Mouse (Mus musculus) forebrain, embryonic 15.5 days (tissue): ENCODE data around the gene Htr6. TPM values are rescaled to one million over a fixed set of nuclear protein-coding genes. Genes with fewer than 3 reads are reported as not detected.

ENCODE experiments used
- ATAC-seq: fragments of 200-750 bp; cut with Nextera tagmentation; replicated peaks from 2 replicates; pipeline ENCODE4 v1.8.0; 2017; ENCODE audit warnings: mild to moderate bottlenecking, moderate TSS enrichment, moderate library complexity
- H3K27ac ChIP-seq: fragments of 300-500 bp; sonication (generic); replicated peaks from 2 replicates; pipeline ENCODE4 v1.5.1; 2015; ENCODE audit warnings: mild to moderate bottlenecking, inconsistent platforms
- H3K27me3 ChIP-seq: fragments of 300-500 bp; sonication (generic); 2 replicates; pipeline ENCODE4 v1.6.1; 2015; ENCODE audit warnings: inconsistent platforms
- H3K36me3 ChIP-seq: fragments of 300-500 bp; sonication (generic); 2 replicates; pipeline ENCODE4 v1.6.1; 2015; ENCODE audit warnings: mild to moderate bottlenecking, inconsistent platforms
- H3K4me1 ChIP-seq: fragments of 300-500 bp; sonication (generic); 2 replicates; pipeline ENCODE4 v1.6.1; 2015; ENCODE audit warnings: inconsistent platforms
- H3K4me2 ChIP-seq: fragments of 300-500 bp; sonication (generic); replicated peaks from 2 replicates; pipeline ENCODE4 v1.6.1; 2015; ENCODE audit warnings: mild to moderate bottlenecking, inconsistent platforms
- H3K4me3 ChIP-seq: fragments of 300-500 bp; sonication (generic); 2 replicates; pipeline ENCODE4 v1.5.1; 2015; ENCODE audit warnings: mild to moderate bottlenecking, inconsistent platforms
- H3K9ac ChIP-seq: fragments of 300-500 bp; sonication (generic); replicated peaks from 2 replicates; pipeline ENCODE4 v1.6.1; 2015; ENCODE audit warnings: mild to moderate bottlenecking, inconsistent platforms
- H3K9me3 ChIP-seq: fragments of 300-500 bp; sonication (generic); 2 replicates; pipeline ENCODE4 v1.6.1; 2016; ENCODE audit warnings: inconsistent platforms
- WGBS: fragments of 180-500 bp; shearing (Covaris S2); methylation state at CpG from one replicate; pipeline ENCODE4 v1.1.7; 2015; ENCODE audit warnings: mixed read lengths; 5-methylcytosine and 5-hydroxymethylcytosine counted together
- polyA plus RNA-seq: library from polyadenylated mRNA; unstranded; fragments of >200 nt; fragmentation: Nextera tagmentation; extraction: Ambion mirVana; gene quantifications from 2 replicates; pipeline ENCODE4 v1.2.1, GENCODE M21; 2015

Htr6 gene
- 0.28 and 0.37 TPM in 2 replicates for polyA plus RNA-seq

DNA sequence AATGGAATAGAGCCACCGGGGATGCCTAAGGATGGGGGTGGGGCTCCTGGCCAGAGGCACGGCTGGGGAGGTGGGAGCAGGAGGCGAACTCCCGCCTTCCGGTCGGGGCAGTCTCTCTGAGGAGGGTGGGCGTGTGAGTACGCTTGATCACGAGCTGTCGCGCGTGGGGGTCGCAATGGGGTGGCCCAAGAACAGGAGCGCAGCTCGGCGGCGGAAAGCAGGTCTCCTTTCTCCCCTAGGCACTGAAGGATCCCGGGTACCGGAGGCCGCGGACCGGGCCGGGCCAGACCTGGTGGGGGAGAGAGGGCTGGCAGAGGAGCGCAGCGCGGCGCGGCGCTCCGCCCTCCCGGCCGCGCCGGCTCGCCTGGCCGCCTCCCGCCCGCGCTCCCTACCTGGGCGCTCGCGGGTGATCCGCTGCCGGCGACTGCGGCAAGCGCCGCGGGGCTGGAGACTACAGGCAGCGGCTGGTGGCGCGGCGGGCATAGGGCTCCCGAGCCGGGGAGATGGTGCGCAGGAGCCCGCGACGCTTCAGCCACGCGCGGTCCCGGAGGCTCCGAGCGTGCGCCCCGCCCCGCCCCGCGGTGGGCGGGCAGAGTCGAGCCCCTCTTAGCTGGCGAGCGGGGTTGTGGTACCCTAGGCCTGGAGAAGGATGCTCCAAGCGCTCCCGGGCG lies at the start of gene Htr6:
Gene Htr6 (minus strand): TSS at position 530 of the 671 bp plus-strand sequence.
- Histone ChIP-seq H3K9me3 (no peaks in the 10 kb centered on the region), H3K4me2 (peak within 1 kb of the TSS; percentile 76), H3K4me3 (peak within 1 kb of the TSS; percentile 58), H3K27ac (no peak within 1 kb of the TSS), H3K4me1 (peaks cover 18% of the 10 kb centered on the region), H3K9ac (peak within 1 kb of the TSS; percentile 48), H3K36me3 (no peaks in the 10 kb centered on the region), H3K27me3 (peaks cover 41% of the 10 kb centered on the region)
- ATAC-seq: peak; percentile 55
- WGBS: under 1% methylated on average over 51 of the region's 77 CpGs

GRCm38 (mm10) chr4:139124940-139125339 lies 49.6 kb upstream of the Htr6 start:
- no peak overlapping the region for H3K4me2 ChIP-seq
- H3K4me1 ChIP-seq: peaks cover 17% of the 10 kb centered on the region
- H3K9ac ChIP-seq: no peak overlapping the region
- WGBS: 90% methylated on average over 6 of the region's 6 CpGs
- no peak overlapping the region for H3K4me3 ChIP-seq
- no peaks in the 10 kb centered on the region for H3K36me3 ChIP-seq
- no peak for ATAC-seq
- no peak overlapping the region for H3K27ac ChIP-seq
- H3K27me3 ChIP-seq: no peaks in the 10 kb centered on the region
- H3K9me3 ChIP-seq: no peaks in the 10 kb centered on the region

GRCm38 (mm10) chr4:139122557-139122956 lies 47.2 kb upstream of the Htr6 start:
- Histone ChIP-seq H3K4me3 (no peak overlapping the region), H3K9me3 (no peaks in the 10 kb centered on the region), H3K9ac (no peak overlapping the region), H3K36me3 (no peaks in the 10 kb centered on the region), H3K27me3 (no peaks in the 10 kb centered on the region), H3K27ac (no peak overlapping the region), H3K4me2 (no peak overlapping the region), H3K4me1 (no peaks in the 10 kb centered on the region)
- no peak for ATAC-seq
- 93% methylated on average over 4 of the region's 4 CpGs for whole genome bisulfite sequencing

DNA sequence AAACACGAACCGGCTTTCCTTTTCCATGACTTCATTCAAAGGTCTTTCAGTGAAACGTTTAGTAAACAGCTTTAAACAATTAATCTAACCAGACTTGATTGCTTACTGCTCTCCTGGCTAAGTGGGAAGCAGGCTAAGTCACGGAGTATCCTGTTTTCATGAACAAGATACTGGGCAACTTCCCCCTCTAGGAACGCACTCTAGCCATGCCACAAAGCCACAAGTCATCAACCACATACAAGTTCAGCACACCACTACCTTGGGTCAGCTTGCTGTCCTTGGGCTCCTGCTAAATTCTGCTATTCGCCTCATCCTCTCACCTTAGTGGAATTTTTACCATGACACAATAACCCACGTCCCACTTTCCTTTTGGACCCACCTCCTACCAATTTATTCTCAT lies 45.6 kb upstream of the Htr6 start:
- Histone ChIP-seq H3K27ac (no peak overlapping the region), H3K4me1 (peaks cover 8% of the 10 kb centered on the region), H3K4me3 (no peak overlapping the region), H3K9me3 (no peaks in the 10 kb centered on the region), H3K4me2 (no peak overlapping the region), H3K36me3 (no peaks in the 10 kb centered on the region), H3K27me3 (no peaks in the 10 kb centered on the region), H3K9ac (no peak overlapping the region)
- 79% methylated on average over 7 of the region's 7 CpGs for WGBS
- no peak for ATAC-seq

DNA sequence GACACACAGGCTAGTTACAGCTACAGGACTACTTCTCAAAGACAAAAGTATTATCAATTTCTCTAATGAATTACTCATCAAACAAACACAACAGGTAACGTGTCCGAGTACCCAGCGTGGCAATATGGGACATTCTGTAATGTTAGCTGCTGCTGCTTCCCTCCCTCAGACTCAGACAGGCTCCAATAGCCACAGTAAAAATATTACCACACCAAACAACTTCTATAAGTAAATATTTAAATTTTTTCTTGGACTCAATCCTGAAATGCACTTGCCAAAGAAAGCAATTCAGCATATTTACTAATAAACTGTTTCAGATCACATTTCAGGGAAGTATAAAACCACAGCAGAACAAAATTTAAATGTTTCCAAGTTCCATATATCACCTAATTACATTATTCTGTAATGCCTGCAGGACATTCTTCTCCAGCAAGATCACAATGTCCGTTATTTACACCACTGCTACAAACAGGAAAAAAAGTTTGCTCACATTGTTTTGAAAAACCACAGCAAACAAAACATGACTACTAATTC lies 45.0 kb upstream of the Htr6 start:
- no peaks in the 10 kb centered on the region for H3K36me3 ChIP-seq
- no peak overlapping the region for H3K4me2 ChIP-seq
- no peak overlapping the region for H3K9ac ChIP-seq
- no peaks in the 10 kb centered on the region for H3K9me3 ChIP-seq
- no peaks in the 10 kb centered on the region for H3K27me3 ChIP-seq
- 83% methylated on average over 4 of the region's 4 CpGs for WGBS
- H3K4me3 ChIP-seq: no peak overlapping the region
- no peak overlapping the region for H3K27ac ChIP-seq
- ATAC-seq: no peak
- peaks cover 9% of the 10 kb centered on the region for H3K4me1 ChIP-seq

- H3K4me1 ChIP-seq: peaks cover 15% of the 10 kb centered on the region
- no peak overlapping the region for H3K9ac ChIP-seq
- no peaks in the 10 kb centered on the region for H3K9me3 ChIP-seq
- ATAC-seq: peak; percentile 55
- no peaks in the 10 kb centered on the region for H3K36me3 ChIP-seq
- H3K27ac ChIP-seq: no peak overlapping the region
- H3K4me2 ChIP-seq: no peak overlapping the region
- no peaks in the 10 kb centered on the region for H3K27me3 ChIP-seq
- no peak overlapping the region for H3K4me3 ChIP-seq
- WGBS: 51% methylated on average over 3 of the region's 3 CpGs
These were observed 41.1 kb upstream of the Htr6 start for GRCm38 (mm10) chr4:139116356-139117063.

DNA sequence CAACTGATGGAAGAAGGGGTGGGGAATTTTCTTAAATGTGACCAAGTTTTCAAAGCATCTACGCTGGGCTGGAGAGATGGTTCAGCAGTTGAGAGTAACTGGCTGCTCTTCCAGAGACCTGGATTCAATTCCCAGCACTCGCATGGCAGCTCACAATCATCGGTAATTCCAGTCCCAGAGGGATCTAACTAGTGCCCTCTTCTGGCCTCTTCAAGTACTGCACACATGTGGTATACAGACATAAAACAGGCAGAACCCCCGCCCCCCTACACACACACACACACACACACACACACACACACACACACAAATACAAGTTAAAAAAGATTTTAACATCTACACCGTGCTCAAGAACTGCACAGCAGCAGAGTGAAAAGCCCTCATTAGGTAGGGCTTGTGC lies 40.4 kb upstream of the Htr6 start:
- Histone ChIP-seq H3K9ac (no peak overlapping the region), H3K9me3 (no peaks in the 10 kb centered on the region), H3K4me1 (peaks cover 22% of the 10 kb centered on the region), H3K4me2 (no peak overlapping the region), H3K4me3 (no peak overlapping the region), H3K36me3 (no peaks in the 10 kb centered on the region), H3K27ac (no peak overlapping the region), H3K27me3 (no peaks in the 10 kb centered on the region)
- ATAC-seq: 0 out of 2 replicates have a peak, but pooled peaks have one; percentile 19
- WGBS: 72% methylated on average over 5 of the region's 5 CpGs

GRCm38 (mm10) chr4:139112482-139112881 lies 37.1 kb upstream of the Htr6 start:
- no peaks in the 10 kb centered on the region for H3K9me3 ChIP-seq
- H3K36me3 ChIP-seq: no peaks in the 10 kb centered on the region
- no peak overlapping the region for H3K4me2 ChIP-seq
- no peaks in the 10 kb centered on the region for H3K27me3 ChIP-seq
- WGBS: 75% methylated on average over 3 of the region's 3 CpGs
- no peak overlapping the region for H3K4me3 ChIP-seq
- ATAC-seq: no peak
- no peak overlapping the region for H3K27ac ChIP-seq
- no peak overlapping the region for H3K9ac ChIP-seq
- H3K4me1 ChIP-seq: peaks cover 25% of the 10 kb centered on the region

GRCm38 (mm10) chr4:139111421-139111820 lies 36.1 kb upstream of the Htr6 start:
- no peak for ATAC-seq
- WGBS: 58% methylated on average over 3 of the region's 3 CpGs

DNA sequence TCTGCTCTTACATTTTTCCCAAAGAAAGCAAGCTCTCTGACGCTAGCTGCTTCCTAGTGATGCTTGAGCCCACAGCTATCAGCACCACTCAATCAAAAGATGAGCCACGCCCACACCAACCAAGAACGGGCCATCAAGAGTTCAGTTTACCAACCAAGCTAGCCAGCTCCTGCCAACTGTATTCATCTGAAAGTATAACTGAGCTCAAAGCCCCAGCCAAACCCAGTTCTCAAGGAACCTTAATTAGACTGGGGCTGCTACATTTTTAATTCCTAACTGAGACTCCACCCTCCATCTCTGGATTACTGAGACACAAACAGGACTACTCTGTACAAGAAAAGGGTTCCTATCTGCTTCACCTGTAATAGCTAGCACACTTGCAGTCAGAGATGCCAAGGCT lies 35.5 kb upstream of the Htr6 start:
- no peak overlapping the region for H3K4me2 ChIP-seq
- H3K4me3 ChIP-seq: no peak overlapping the region
- WGBS: 60% methylated on average over 3 of the region's 3 CpGs
- ATAC-seq: no peak
- H3K4me1 ChIP-seq: peaks cover 16% of the 10 kb centered on the region
- H3K9me3 ChIP-seq: no peaks in the 10 kb centered on the region
- H3K27ac ChIP-seq: 0 out of 2 replicates have a peak overlapping the region, but pooled peaks have one; percentile 4
- H3K9ac ChIP-seq: no peak overlapping the region
- no peaks in the 10 kb centered on the region for H3K27me3 ChIP-seq
- no peaks in the 10 kb centered on the region for H3K36me3 ChIP-seq

More at GRCm38 (mm10) chr4:139111421-139111820, 36.1 kb upstream of the Htr6 start:
- no peaks in the 10 kb centered on the region for H3K9me3 ChIP-seq
- no peak overlapping the region for H3K4me3 ChIP-seq
- peaks cover 20% of the 10 kb centered on the region for H3K4me1 ChIP-seq
- H3K9ac ChIP-seq: no peak overlapping the region
- H3K4me2 ChIP-seq: no peak overlapping the region
- H3K27me3 ChIP-seq: no peaks in the 10 kb centered on the region
- no peaks in the 10 kb centered on the region for H3K36me3 ChIP-seq
- H3K27ac ChIP-seq: 0 out of 2 replicates have a peak overlapping the region, but pooled peaks have one; percentile 4

DNA sequence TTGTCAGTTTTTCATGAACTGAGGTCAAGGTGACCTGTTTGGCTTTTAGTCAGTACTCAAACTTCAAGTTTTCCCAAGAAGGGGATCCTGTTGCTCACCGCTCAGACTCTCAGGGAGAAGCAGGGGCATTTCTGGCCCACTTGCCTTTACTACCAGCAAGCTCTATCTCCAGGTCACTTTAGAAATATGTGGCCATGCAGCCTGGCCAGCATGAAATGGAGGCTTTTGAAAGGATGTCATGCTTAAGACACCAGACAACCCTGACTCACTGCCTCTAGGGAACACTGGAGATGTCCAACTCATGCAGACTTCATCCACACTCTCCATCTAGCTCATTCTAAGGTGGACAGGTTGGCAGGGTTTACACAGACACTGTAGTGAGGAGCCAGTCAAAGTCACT lies 30.1 kb upstream of the Htr6 start:
- Histone ChIP-seq H3K27me3 (no peaks in the 10 kb centered on the region), H3K4me3 (no peak overlapping the region), H3K27ac (no peak overlapping the region), H3K4me1 (no peaks in the 10 kb centered on the region), H3K9me3 (no peaks in the 10 kb centered on the region), H3K36me3 (peaks cover 24% of the 10 kb centered on the region), H3K4me2 (no peak overlapping the region), H3K9ac (no peak overlapping the region)
- 95% methylated on average over 1 of the region's 1 CpGs for WGBS
- ATAC-seq: no peak

DNA sequence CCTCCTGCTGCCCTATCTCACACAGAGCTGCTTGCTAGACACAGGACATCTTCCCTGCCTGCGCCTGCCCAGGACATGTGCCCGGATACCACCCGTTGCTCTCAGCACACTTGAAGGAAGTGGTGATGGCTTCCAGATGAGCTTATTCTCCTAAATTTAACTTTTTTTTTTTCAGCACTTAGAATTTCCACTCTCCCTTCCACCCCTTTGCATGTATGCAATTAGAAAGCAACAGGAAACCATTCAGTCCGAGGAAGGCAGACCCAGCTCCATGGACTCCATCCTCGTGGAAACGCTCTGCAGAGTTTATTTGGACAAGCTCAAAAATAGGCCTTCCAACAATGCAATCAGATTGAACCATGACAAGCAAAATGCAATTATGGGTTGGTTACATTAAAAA lies 26.2 kb upstream of the Htr6 start:
- Histone ChIP-seq H3K9me3 (no peaks in the 10 kb centered on the region), H3K4me1 (no peaks in the 10 kb centered on the region), H3K36me3 (peaks cover 24% of the 10 kb centered on the region), H3K27me3 (no peaks in the 10 kb centered on the region), H3K27ac (no peak overlapping the region), H3K9ac (no peak overlapping the region), H3K4me3 (no peak overlapping the region), H3K4me2 (no peak overlapping the region)
- ATAC-seq: no peak
- 88% methylated on average over 6 of the region's 6 CpGs for WGBS
